Mouse (Mus musculus) lung, embryonic 14.5 days (tissue): Measurements from ENCODE around the gene Dusp27. TPM values are rescaled to one million over a fixed set of nuclear protein-coding genes. Genes with fewer than 3 reads are reported as not detected.

Experiments
- ATAC-seq: fragments of 200-750 bp; cut with Nextera tagmentation; 2 replicates; pipeline ENCODE4 v1.8.0; 2017; ENCODE audit warnings: mild to moderate bottlenecking, moderate TSS enrichment, moderate library complexity; ENCODE audit not compliant: insufficient read depth
- DNase-seq: peaks from one replicate; pipeline ENCODE4 v3.0.0-alpha.2; 2015
- H3K27ac ChIP-seq: fragments of 300-500 bp; sonication (generic); 2 replicates; pipeline ENCODE4 v1.5.1; 2014; ENCODE audit warnings: low read depth, mild to moderate bottlenecking, moderate library complexity
- H3K27me3 ChIP-seq: fragments of 300-500 bp; sonication (generic); 2 replicates; pipeline ENCODE4 v1.6.1; 2014; ENCODE audit warnings: low read length, control low read depth; ENCODE audit not compliant: insufficient read depth
- H3K36me3 ChIP-seq: fragments of 300-500 bp; sonication (generic); 2 replicates; pipeline ENCODE4 v1.6.1; 2014; ENCODE audit warnings: control low read depth; ENCODE audit not compliant: insufficient read depth
- H3K4me1 ChIP-seq: fragments of 300-500 bp; sonication (generic); 2 replicates; pipeline ENCODE4 v1.6.1; 2014; ENCODE audit warnings: antibody characterized with exemption, control low read depth; ENCODE audit not compliant: insufficient read depth
- H3K4me2 ChIP-seq: fragments of 300-500 bp; sonication (generic); 2 replicates; pipeline ENCODE4 v1.6.1; 2014; ENCODE audit warnings: mild to moderate bottlenecking
- H3K4me3 ChIP-seq: fragments of 300-500 bp; sonication (generic); 2 replicates; pipeline ENCODE4 v1.5.1; 2014; ENCODE audit warnings: low read depth, low read length
- H3K9ac ChIP-seq: fragments of 300-500 bp; sonication (generic); 2 replicates; pipeline ENCODE4 v1.6.1; 2014
- H3K9me3 ChIP-seq: fragments of 300-500 bp; sonication (generic); 2 replicates; pipeline ENCODE4 v1.6.1; 2016; ENCODE audit warnings: low read depth, low read length, control low read depth
- CTCF ChIP-seq: IDR thresholded peaks from 2 replicates; pipeline ENCODE4 v1.5.1; 2016; ENCODE audit warnings: antibody characterized with exemption, low read depth
- WGBS: fragments of 180-500 bp; shearing (Covaris S2); extraction: QIAGEN DNeasy Blood & Tissue Kit; methylation state at CpG from one replicate; pipeline ENCODE4 v1.1.7; 2014; 5-methylcytosine and 5-hydroxymethylcytosine counted together
- polyA plus RNA-seq: library from polyadenylated mRNA; unstranded; fragments of >200 nt; fragmentation: Nextera tagmentation; extraction: Ambion mirVana; gene quantifications from 2 replicates; pipeline ENCODE4 v1.2.1, GENCODE M21; 2014

Dusp27 gene
- polyA plus RNA-seq, 1 experiment from 2014 or later = 2.5 TPM

DNA sequence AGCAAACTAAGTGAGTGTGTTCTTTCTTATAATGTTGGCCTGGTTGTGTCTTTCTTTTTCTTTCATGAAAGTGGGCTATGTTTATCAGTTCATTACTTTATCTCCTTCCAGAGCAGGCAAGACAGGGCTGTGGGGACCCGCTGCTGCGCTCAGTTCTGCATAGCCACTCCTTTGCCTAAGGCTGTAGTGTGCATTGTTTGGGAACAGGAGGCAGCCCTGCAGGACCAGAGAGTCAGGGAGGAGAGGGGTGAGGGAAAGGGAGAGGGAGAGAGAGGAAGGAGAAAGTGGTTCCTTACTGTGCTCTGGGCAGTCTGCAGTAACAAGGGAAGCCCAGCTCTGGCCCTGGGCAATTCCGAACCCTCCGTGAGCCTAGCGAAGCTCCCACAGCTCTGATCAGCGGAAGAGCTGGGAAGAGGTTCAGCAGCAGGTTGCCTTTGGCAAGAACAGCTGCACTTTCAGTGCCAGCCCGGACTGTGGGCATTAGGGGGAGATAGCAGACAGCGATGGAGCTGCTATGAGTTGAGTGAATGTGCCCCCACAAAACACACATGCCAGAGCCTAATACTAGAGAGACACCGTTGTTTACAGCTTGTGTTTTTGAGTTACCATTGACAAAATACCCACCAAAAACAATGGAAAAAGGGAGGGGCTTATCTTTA is 71.5 kb downstream of the Dusp27 start:
- no peak for TF ChIP-seq CTCF
- no peak overlapping the region for H3K4me3 ChIP-seq
- DNase-seq (no peak), ATAC-seq (no peak)
- no peaks in the 10 kb centered on the region for H3K36me3 ChIP-seq
- no peak overlapping the region for H3K4me2 ChIP-seq
- no peaks in the 10 kb centered on the region for H3K9me3 ChIP-seq
- no peak overlapping the region for H3K27ac ChIP-seq
- H3K9ac ChIP-seq = no peak overlapping the region
- H3K27me3 ChIP-seq = 0 out of 2 replicates have a peak, but pooled peaks cover 3% of the 10 kb centered on the region
- WGBS = 49% methylated on average over 9 of the region's 9 CpGs
- H3K4me1 ChIP-seq = peaks cover 6% of the 10 kb centered on the region; the same call in 1 of the 2 replicates

GRCm38 (mm10) chr1:166053285-166053955 is 74.3 kb downstream of the Dusp27 start:
- Histone ChIP-seq H3K9me3 (no peaks in the 10 kb centered on the region), H3K4me2 (peak overlapping the region; percentile 21; the same call in 1 of the 2 replicates), H3K4me3 (no peak overlapping the region), H3K27ac (no peak overlapping the region), H3K27me3 (0 out of 2 replicates have a peak, but pooled peaks cover 3% of the 10 kb centered on the region), H3K4me1 (0 out of 2 replicates have a peak, but pooled peaks cover 4% of the 10 kb centered on the region), H3K9ac (no peak overlapping the region), H3K36me3 (no peaks in the 10 kb centered on the region)
- DNase-seq (peak; percentile 25), ATAC-seq (no peak)
- no peak for TF ChIP-seq CTCF
- WGBS = 27% methylated on average over 10 of the region's 10 CpGs

DNA sequence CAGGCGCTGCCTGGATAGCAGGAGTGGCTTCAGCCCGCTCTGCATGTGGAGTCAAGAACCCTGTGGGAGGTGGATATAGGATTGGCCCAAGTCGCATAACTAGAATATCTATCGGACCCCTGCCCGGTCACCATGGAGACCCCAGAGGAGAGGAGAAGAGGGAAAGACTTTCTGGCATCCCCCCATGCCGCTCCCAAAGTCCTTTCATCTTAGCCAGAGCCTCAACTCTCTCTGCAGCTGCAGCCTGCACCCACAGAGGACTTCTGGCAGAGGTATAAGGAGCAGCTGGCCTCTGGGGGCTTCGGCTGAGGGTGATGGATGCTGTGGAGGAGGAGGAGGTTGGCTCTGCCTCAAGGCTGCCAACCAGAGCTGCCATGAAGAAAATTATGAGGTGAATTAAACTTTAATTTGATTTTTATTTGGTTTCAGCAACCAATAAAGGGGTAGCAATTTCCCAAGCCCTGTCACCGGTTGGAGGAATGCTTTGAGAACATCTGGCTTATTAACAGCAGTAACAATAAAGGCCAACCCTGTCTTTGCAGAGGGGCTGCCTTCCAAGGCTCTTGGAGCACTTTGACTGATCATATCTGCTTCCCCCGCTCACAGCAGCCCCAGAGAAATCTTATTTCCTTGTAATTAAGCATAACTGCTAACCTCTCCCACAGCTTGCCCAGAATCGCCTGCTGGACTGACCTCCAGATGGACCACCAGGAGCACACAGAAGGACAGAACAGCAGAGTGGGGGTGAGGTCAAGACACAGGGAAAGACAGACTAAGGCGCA is 78.5 kb downstream of the Dusp27 start:
- no peak for TF ChIP-seq CTCF
- peak overlapping the region; percentile 62; the same call in 1 of the 2 replicates for H3K27ac ChIP-seq
- H3K27me3 ChIP-seq = 0 out of 2 replicates have a peak, but pooled peaks cover 3% of the 10 kb centered on the region
- no peaks in the 10 kb centered on the region for H3K36me3 ChIP-seq
- peaks cover 21% of the 10 kb centered on the region for H3K4me1 ChIP-seq
- ATAC-seq = peak; percentile 93
- peak overlapping the region; percentile 35 for H3K4me3 ChIP-seq
- H3K9ac ChIP-seq = no peak overlapping the region
- WGBS = 12% methylated on average over 11 of the region's 11 CpGs
- peak; percentile 91 for DNase-seq
- H3K4me2 ChIP-seq = peak overlapping the region; percentile 72
- H3K9me3 ChIP-seq = no peaks in the 10 kb centered on the region

- ATAC-seq (no peak), DNase-seq (peak; percentile 63)
- Histone ChIP-seq H3K27me3 (0 out of 2 replicates have a peak, but pooled peaks cover 3% of the 10 kb centered on the region), H3K27ac (peak overlapping the region; percentile 62), H3K9ac (peak overlapping the region; percentile 22), H3K4me1 (peaks cover 27% of the 10 kb centered on the region), H3K36me3 (no peaks in the 10 kb centered on the region), H3K4me3 (peak overlapping the region; percentile 35), H3K4me2 (peak overlapping the region; percentile 72), H3K9me3 (no peaks in the 10 kb centered on the region)
- TF ChIP-seq CTCF = no peak
- under 1% methylated on average over 23 of the region's 23 CpGs for WGBS
These were observed 79.4 kb downstream of the Dusp27 start for GRCm38 (mm10) chr1:166048230-166048911.

Other genes starting within 250 kb of the Dusp27 start
- gene Pou2f1, start 125.2 kb downstream of the Dusp27 start, polyA plus RNA-seq = 22.5 TPM in 2 replicates
- 0.11 TPM in 1 of 2 replicates, not detected in the other for gene Gpa33, start 2.3 kb upstream of the Dusp27 start, polyA plus RNA-seq
- gene Mael, start 110.8 kb upstream of the Dusp27 start, polyA plus RNA-seq = not detected in 2 replicates
- 1.0 and 1.3 TPM in 2 replicates for gene Ildr2, start 126.2 kb upstream of the Dusp27 start, polyA plus RNA-seq